Mouse (Mus musculus): Measurements from ENCODE around the gene Tbc1d21.

- no peak for TF ChIP-seq EP300 (IDR thresholded peaks at IDR 0.05; ENCODE audit: low read length)
- no peak for TF ChIP-seq CTCF (conservative IDR thresholded peaks at IDR 0.05 in 1 of 2, IDR thresholded peaks at IDR 0.05 in 1 of 2; ENCODE audit: low read depth in 2 of 2, low read length in 2 of 2)
These were observed 34.2 kb upstream of the Tbc1d21 start for GRCm38 (mm10) chr9:58404412-58404811.
